Mouse (Mus musculus) bone marrow, adult 2 months (tissue): ENCODE results near the gene Tmem72.

Experiments
- CTCF ChIP-seq: fragments of 200-500 bp; IDR thresholded peaks from 2 replicates; pipeline ENCODE4 v1.5.1; 2011; ENCODE audit warnings: low read length, control low read depth; ENCODE audit not compliant: control insufficient read depth, insufficient read depth
- POLR2A ChIP-seq: fragments of 200-500 bp; IDR thresholded peaks from 2 replicates; pipeline ENCODE4 v1.6.1; 2011; ENCODE audit warnings: low read depth, mild to moderate bottlenecking, control low read depth, low read length, borderline replicate concordance; ENCODE audit not compliant: control insufficient read depth

DNA sequence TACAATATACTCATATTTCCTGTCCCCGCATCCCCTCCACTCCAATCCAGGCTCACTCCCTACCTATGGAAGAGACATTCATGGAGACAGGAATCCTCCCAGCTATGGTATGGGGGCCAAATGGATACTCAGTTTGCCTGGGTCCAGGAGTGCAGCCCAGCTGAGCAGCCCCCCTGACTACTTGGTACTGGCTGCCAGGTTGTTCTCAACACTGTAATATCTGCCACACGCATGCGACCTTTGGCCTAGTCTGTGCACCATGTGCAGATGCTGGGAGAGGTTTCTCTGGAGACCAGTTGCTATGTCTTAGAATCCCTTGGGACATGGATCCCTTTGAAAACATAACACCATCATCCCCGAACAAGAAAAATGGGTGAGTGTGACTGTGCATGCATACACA lies 44.9 kb downstream of the Tmem72 start:
- no peak for TF ChIP-seq CTCF
- TF ChIP-seq POLR2A: no peak
